Mouse (Mus musculus): Measurements from ENCODE around the gene Hbp1.

DNA sequence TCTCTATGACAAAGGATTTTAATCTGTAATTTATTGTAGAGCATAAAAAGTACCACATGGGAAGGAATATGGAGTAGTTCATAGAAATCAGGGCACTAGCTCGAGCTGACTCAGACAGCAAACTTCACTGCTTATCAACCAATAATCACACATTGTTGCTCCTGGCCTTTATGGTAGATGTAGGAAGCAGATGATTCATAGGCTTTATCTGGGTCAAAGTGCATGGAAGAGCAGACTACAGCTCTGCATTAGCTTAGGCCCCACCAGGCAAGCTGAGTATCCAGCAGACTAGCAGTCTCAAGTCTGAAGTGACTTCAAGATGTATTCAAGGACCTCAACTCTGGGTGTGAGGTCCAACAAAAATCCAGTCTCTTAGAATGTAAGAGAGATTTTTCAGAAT lies 67.6 kb downstream of the Hbp1 start:
- TF ChIP-seq POLR2A (IDR thresholded peaks at IDR 0.05; ENCODE audit: insufficient read depth, low read depth, low read length) (no peak), CTCF (IDR thresholded peaks at IDR 0.05) (no peak)

Measured in heart, adult 2 months (tissue).